Mouse (Mus musculus) liver, embryonic 14.5 days (tissue): ENCODE measurements around the gene Tecr. TPM values are rescaled to one million over a fixed set of nuclear protein-coding genes. Genes with fewer than 3 reads are reported as not detected.

ENCODE experiments used
- ATAC-seq: fragments of 200-750 bp; cut with Nextera tagmentation; 2 replicates; pipeline ENCODE4 v1.8.0; 2017; ENCODE audit warnings: moderate number of reproducible peaks, mild to moderate bottlenecking, moderate library complexity; ENCODE audit not compliant: insufficient read depth
- DNase-seq, 3 experiments: peaks; one replicate each; pipeline ENCODE4 v3.0.0-alpha.2; 2012 to 2013; ENCODE audit warnings: low read depth in 3 of 3, low spot score in 3 of 3
- H3K27ac ChIP-seq: fragments of 300-500 bp; sonication (generic); 2 replicates; pipeline ENCODE4 v1.5.1; 2014; ENCODE audit warnings: moderate library complexity, mild to moderate bottlenecking, control low read depth, inconsistent platforms
- H3K27me3 ChIP-seq: fragments of 300-500 bp; sonication (generic); 2 replicates; pipeline ENCODE4 v1.6.1; 2014; ENCODE audit warnings: mild to moderate bottlenecking, low read length, moderate library complexity; ENCODE audit not compliant: control insufficient read depth, insufficient read depth
- H3K36me3 ChIP-seq: fragments of 300-500 bp; sonication (generic); replicated peaks from 2 replicates; pipeline ENCODE4 v1.6.1; 2014; ENCODE audit warnings: low read depth; ENCODE audit not compliant: control insufficient read depth, insufficient read depth
- H3K4me1 ChIP-seq, 2 experiments: fragments of 200-500 bp in 1 of 2; fragments of 300-500 bp in 1 of 2; sonication (generic) in 1 of 2; replicated peaks; 2 replicates each; pipeline ENCODE4 v1.6.1; 2012 to 2014; ENCODE audit warnings: antibody characterized with exemption in 1 of 2, inconsistent platforms in 1 of 2, low read length in 1 of 2; ENCODE audit not compliant: control insufficient read depth in 2 of 2, insufficient read depth in 2 of 2
- H3K4me2 ChIP-seq: fragments of 300-500 bp; sonication (generic); 2 replicates; pipeline ENCODE4 v1.6.1; 2014; ENCODE audit warnings: low read depth, mild to moderate bottlenecking, control low read depth, moderate library complexity
- H3K4me3 ChIP-seq, 2 experiments: fragments of 200-500 bp in 1 of 2; fragments of 300-500 bp in 1 of 2; sonication (generic) in 1 of 2; 2 replicates each; pipeline ENCODE4 v1.5.1; 2012 to 2014; ENCODE audit warnings: low read depth in 2 of 2, low read length in 2 of 2, mild to moderate bottlenecking in 2 of 2, control low read depth in 1 of 2, inconsistent platforms in 1 of 2, moderate library complexity in 1 of 2; ENCODE audit not compliant: insufficient read depth in 1 of 2
- H3K9ac ChIP-seq: fragments of 300-500 bp; sonication (generic); replicated peaks from 2 replicates; pipeline ENCODE4 v1.6.1; 2014; ENCODE audit warnings: mild to moderate bottlenecking, control low read depth, moderate library complexity
- H3K9me3 ChIP-seq: fragments of 300-500 bp; sonication (generic); 2 replicates; pipeline ENCODE4 v1.6.1; 2016; ENCODE audit warnings: low read length, mixed read lengths; ENCODE audit not compliant: control insufficient read depth
- CTCF ChIP-seq: IDR thresholded peaks from 2 replicates; pipeline ENCODE4 v1.5.1; 2016; ENCODE audit warnings: antibody characterized with exemption, low read depth, control low read depth
- EP300 ChIP-seq: IDR thresholded peaks from 2 replicates; pipeline ENCODE4 v1.6.1; 2016; ENCODE audit warnings: antibody characterized with exemption, low read depth
- WGBS: fragments of 180-500 bp; shearing (Covaris S2); extraction: QIAGEN DNeasy Blood & Tissue Kit; methylation state at CpG from one replicate; pipeline ENCODE4 v1.1.7; 2014; ENCODE audit not compliant: insufficient replicate concordance; 5-methylcytosine and 5-hydroxymethylcytosine counted together
- polyA plus RNA-seq, 2 experiments: library from polyadenylated mRNA; depleted of rRNA in 1 of 2; stranded (reverse) in 1 of 2; unstranded in 1 of 2; fragments of >200 nt; fragmentation: Nextera tagmentation in 1 of 2; extraction: Ambion mirVana in 1 of 2; gene quantifications; 2 replicates each; pipeline versions ENCODE4 v1.2.1 to v1.2.3; 2012 to 2014

The Tecr gene
- polyA plus RNA-seq, 2 experiments, result 176 to 294 TPM

DNA sequence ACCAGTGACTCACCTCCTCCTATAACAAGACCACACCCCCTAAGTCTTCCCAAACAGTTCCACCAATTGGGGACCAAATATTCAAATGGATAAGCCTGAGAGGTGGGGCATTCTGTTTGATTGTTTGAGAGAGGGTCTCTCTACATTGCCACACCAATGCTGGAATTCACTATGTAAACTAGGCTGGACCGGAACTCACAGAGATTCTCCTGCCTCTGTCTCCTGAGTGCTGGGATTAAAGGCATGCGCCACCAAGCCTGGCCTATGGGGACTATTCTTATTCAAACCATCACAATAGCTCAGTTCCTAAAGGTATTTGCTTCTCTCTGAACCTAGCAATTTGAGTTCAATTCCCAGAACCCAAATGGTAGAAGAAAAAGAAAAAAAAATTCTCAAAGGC lies 10.8 kb upstream of the Tecr start:
- no peak for ATAC-seq
- WGBS, result 94% methylated on average over 2 of the region's 2 CpGs

DNA sequence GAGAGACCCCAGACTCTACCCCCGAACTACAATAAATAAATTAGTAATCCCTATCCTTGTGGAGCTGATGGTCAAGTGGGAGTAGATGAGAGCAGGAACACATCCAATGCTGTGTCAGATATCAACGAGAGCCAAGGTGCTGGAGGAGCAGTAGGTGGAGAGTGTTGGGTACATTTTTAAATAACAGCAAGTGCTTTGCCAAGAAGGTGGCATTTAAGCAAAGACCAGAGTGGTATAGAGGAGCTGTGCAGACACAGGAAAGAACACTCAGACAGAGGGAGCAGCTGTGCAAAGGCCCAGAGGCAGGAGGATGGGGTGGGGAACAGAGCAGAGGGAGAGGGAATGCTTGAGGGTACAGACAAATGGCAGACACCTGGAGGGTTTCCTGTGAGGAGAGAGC lies 9.3 kb upstream of the Tecr start:
- Histone ChIP-seq H3K9me3 (no peaks in the 10 kb centered on the region), H3K4me2 (no peak overlapping the region), H3K4me3 (no peak overlapping the region), H3K4me1 (peaks cover 0 to 3% of the 10 kb centered on the region in 2 experiments; a peak in 1 of 4 replicates), H3K9ac (no peak overlapping the region), H3K27me3 (no peaks in the 10 kb centered on the region), H3K27ac (no peak overlapping the region), H3K36me3 (peaks cover 21% of the 10 kb centered on the region)
- WGBS, result 63% methylated on average over 2 of the region's 2 CpGs
- no peak for ATAC-seq
- TF ChIP-seq CTCF (no peak), EP300 (no peak)
- no peak for DNase-seq

More for the DNA sequence above, 10.8 kb upstream of the Tecr start:
- no peak overlapping the region for H3K27ac ChIP-seq
- peaks cover 12 to 14% of the 10 kb centered on the region in 2 experiments for H3K4me1 ChIP-seq
- H3K9me3 ChIP-seq, result no peaks in the 10 kb centered on the region
- no peak for DNase-seq
- peaks cover 6% of the 10 kb centered on the region for H3K36me3 ChIP-seq
- H3K27me3 ChIP-seq, result no peaks in the 10 kb centered on the region
- H3K4me2 ChIP-seq, result no peak overlapping the region
- no peak overlapping the region for H3K9ac ChIP-seq
- no peak overlapping the region for H3K4me3 ChIP-seq
- TF ChIP-seq EP300 (no peak), CTCF (no peak)

DNA sequence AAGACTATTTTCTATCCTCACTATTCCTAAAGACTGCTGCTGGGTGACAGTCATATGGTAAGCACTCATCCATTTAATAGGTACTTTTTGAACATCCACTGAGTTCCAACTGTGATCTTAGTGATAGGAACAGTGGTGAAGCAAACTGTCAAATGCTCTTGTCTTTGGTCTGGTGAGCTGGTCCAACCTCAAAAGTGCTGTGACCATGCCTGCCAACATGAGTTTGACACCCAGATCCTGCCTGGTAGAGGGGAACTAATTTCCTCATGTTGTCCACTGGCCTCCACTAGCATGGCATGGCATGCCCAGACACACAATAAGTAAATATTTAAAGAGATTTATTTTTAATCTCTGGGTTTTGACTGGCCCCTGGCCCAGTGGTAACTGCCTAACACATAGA lies 8.9 kb upstream of the Tecr start:
- H3K9ac ChIP-seq, result no peak overlapping the region
- no peak overlapping the region for H3K27ac ChIP-seq
- no peak for DNase-seq

GRCm38 (mm10) chr8:83613695-83614094 lies 5.9 kb upstream of the Tecr start:
- Histone ChIP-seq H3K4me3 (no peak overlapping the region), H3K27ac (no peak overlapping the region), H3K36me3 (peaks cover 48% of the 10 kb centered on the region), H3K9me3 (no peaks in the 10 kb centered on the region), H3K9ac (no peak overlapping the region), H3K4me1 (peaks cover 5 to 10% of the 10 kb centered on the region in 2 experiments; a peak in 3 of 4 replicates), H3K27me3 (no peaks in the 10 kb centered on the region), H3K4me2 (no peak overlapping the region)
- DNase-seq (no peak), ATAC-seq (no peak)
- 92% methylated on average over 4 of the region's 4 CpGs for WGBS
- TF ChIP-seq CTCF, result no peak
- TF ChIP-seq EP300, result no peak

More for the DNA sequence above, 8.9 kb upstream of the Tecr start:
- Histone ChIP-seq H3K9me3 (no peaks in the 10 kb centered on the region), H3K4me3 (no peak overlapping the region), H3K36me3 (peaks cover 26% of the 10 kb centered on the region), H3K4me2 (no peak overlapping the region), H3K4me1 (0 out of 4 replicates have a peak, but pooled peaks cover 0 to 2% of the 10 kb centered on the region in 2 experiments), H3K27me3 (no peaks in the 10 kb centered on the region)
- no peak for ATAC-seq
- TF ChIP-seq CTCF, result no peak
- no peak for TF ChIP-seq EP300

- H3K4me3 ChIP-seq, result no peak overlapping the region
- DNase-seq, result no peak
- WGBS, result 89% methylated on average over 4 of the region's 4 CpGs
Observed at GRCm38 (mm10) chr8:83611921-83612320, 4.2 kb upstream of the Tecr start.

More at GRCm38 (mm10) chr8:83611921-83612320, 4.2 kb upstream of the Tecr start:
- Histone ChIP-seq H3K9ac (no peak overlapping the region), H3K4me2 (no peak overlapping the region), H3K36me3 (peaks cover 48% of the 10 kb centered on the region), H3K4me1 (peaks cover 5 to 13% of the 10 kb centered on the region in 2 experiments; a peak in 3 of 4 replicates), H3K27ac (no peak overlapping the region), H3K9me3 (no peaks in the 10 kb centered on the region), H3K27me3 (no peaks in the 10 kb centered on the region)
- ATAC-seq, result no peak
- no peak for TF ChIP-seq EP300
- no peak for TF ChIP-seq CTCF
